Mouse (Mus musculus): Measurements from ENCODE around the gene Kdm1a.

Gene Kdm1a

GRCm38 (mm10) chr4:136519866-136520265, 82.7 kb downstream of the Kdm1a start:
- DNase-seq, result no peak

GRCm38 (mm10) chr4:136518576-136518975, 83.9 kb downstream of the Kdm1a start:
- no peak for DNase-seq

GRCm38 (mm10) chr4:136518141-136518540, 84.4 kb downstream of the Kdm1a start:
- DNase-seq, result no peak

GRCm38 (mm10) chr4:136512905-136513304, 89.6 kb downstream of the Kdm1a start:
- no peak for DNase-seq

GRCm38 (mm10) chr4:136511708-136512107, 90.8 kb downstream of the Kdm1a start:
- DNase-seq, result no peak

- no peak for DNase-seq
Observed at GRCm38 (mm10) chr4:136509857-136510256, 92.7 kb downstream of the Kdm1a start.

GRCm38 (mm10) chr4:136505426-136506215, 96.9 kb downstream of the Kdm1a start:
- DNase-seq, result no peak
